Mouse (Mus musculus): ENCODE data around the gene Isca2.

The Isca2 gene

GRCm38 (mm10) chr12:84773476-84773875 is 425 bp downstream of the Isca2 start:
- no peak for DNase-seq

- no peak for DNase-seq
Observed at GRCm38 (mm10) chr12:84774376-84774775, 1.3 kb downstream of the Isca2 start.

GRCm38 (mm10) chr12:84776229-84776628 is 3.2 kb downstream of the Isca2 start:
- no peak for DNase-seq

- DNase-seq, result peak; percentile 91
Observed at GRCm38 (mm10) chr12:84784604-84785381, 11.7 kb downstream of the Isca2 start.

- DNase-seq, result no peak
Observed at GRCm38 (mm10) chr12:84786091-84786490, 13.0 kb downstream of the Isca2 start.

GRCm38 (mm10) chr12:84790853-84791252 is 17.8 kb downstream of the Isca2 start:
- no peak for DNase-seq

GRCm38 (mm10) chr12:84792629-84793028 is 19.6 kb downstream of the Isca2 start:
- DNase-seq, result no peak

- no peak for DNase-seq
Observed at GRCm38 (mm10) chr12:84794647-84795046, 21.6 kb downstream of the Isca2 start.

- DNase-seq, result no peak
Observed at GRCm38 (mm10) chr12:84799086-84799485, 26.0 kb downstream of the Isca2 start.

GRCm38 (mm10) chr12:84800419-84800818 is 27.4 kb downstream of the Isca2 start:
- DNase-seq, result peak; percentile 51 to 73

GRCm38 (mm10) chr12:84801532-84802110 is 28.6 kb downstream of the Isca2 start:
- DNase-seq, result no peak

GRCm38 (mm10) chr12:84802625-84803024 is 29.6 kb downstream of the Isca2 start:
- DNase-seq, result no peak

- DNase-seq, result peak; percentile 87 to 90
Observed at GRCm38 (mm10) chr12:84805228-84805842, 32.3 kb downstream of the Isca2 start.

GRCm38 (mm10) chr12:84806010-84806409 is 33.0 kb downstream of the Isca2 start:
- no peak for DNase-seq

- DNase-seq, result no peak
Observed at GRCm38 (mm10) chr12:84806726-84807125, 33.7 kb downstream of the Isca2 start.

- DNase-seq, result no peak
Observed at GRCm38 (mm10) chr12:84807351-84807750, 34.3 kb downstream of the Isca2 start.

- DNase-seq, result peak in 1 of 2 experiments; percentile 19
Observed at GRCm38 (mm10) chr12:84809033-84809432, 36.0 kb downstream of the Isca2 start.

- peak in 1 of 2 experiments; percentile 26 for DNase-seq
Observed at GRCm38 (mm10) chr12:84810810-84811209, 37.8 kb downstream of the Isca2 start.

GRCm38 (mm10) chr12:84811510-84811909 is 38.5 kb downstream of the Isca2 start:
- DNase-seq, result no peak

- peak; percentile 25 to 35 for DNase-seq
Observed at GRCm38 (mm10) chr12:84812004-84812403, 39.0 kb downstream of the Isca2 start.

GRCm38 (mm10) chr12:84813773-84814172 is 40.7 kb downstream of the Isca2 start:
- peak; percentile 40 to 44 for DNase-seq

GRCm38 (mm10) chr12:84814663-84815325 is 41.7 kb downstream of the Isca2 start:
- peak in 1 of 2 experiments; percentile 49 for DNase-seq

- DNase-seq, result no peak
Observed at GRCm38 (mm10) chr12:84818496-84818895, 45.4 kb downstream of the Isca2 start.

Measured in lung, postnatal 4 days (tissue).